Mouse (Mus musculus) olfactory bulb, adult 2 months (tissue): ENCODE results near the gene Pex19.

ENCODE experiments used
- CTCF ChIP-seq: fragments of 200-500 bp; IDR thresholded peaks from 2 replicates; pipeline ENCODE4 v1.5.1; 2012; ENCODE audit warnings: low read depth, mild to moderate bottlenecking, low read length, moderate library complexity; ENCODE audit not compliant: insufficient read depth
- POLR2A ChIP-seq: fragments of 200-500 bp; IDR thresholded peaks from 2 replicates; pipeline ENCODE4 v1.6.1; 2012; ENCODE audit warnings: mild to moderate bottlenecking, low read depth, low read length, moderate library complexity; ENCODE audit not compliant: insufficient read depth

GRCm38 (mm10) chr1:172143570-172143969 is 17.0 kb downstream of the Pex19 start:
- TF ChIP-seq POLR2A (no peak), CTCF (no peak)
